Mouse (Mus musculus) erythroblast, embryonic 14.5 days (primary cell): Measurements from ENCODE around the gene Gm9736.

Experiments used
- GATA1 ChIP-seq: IDR thresholded peaks from 2 replicates; pipeline ENCODE4 v1.6.1; 2012; ENCODE audit warnings: low read length, inconsistent platforms, mixed read lengths
- TAL1 ChIP-seq: IDR thresholded peaks from 3 replicates; pipeline ENCODE4 v1.6.1; 2012; ENCODE audit warnings: low read length, inconsistent platforms, mixed read lengths

DNA sequence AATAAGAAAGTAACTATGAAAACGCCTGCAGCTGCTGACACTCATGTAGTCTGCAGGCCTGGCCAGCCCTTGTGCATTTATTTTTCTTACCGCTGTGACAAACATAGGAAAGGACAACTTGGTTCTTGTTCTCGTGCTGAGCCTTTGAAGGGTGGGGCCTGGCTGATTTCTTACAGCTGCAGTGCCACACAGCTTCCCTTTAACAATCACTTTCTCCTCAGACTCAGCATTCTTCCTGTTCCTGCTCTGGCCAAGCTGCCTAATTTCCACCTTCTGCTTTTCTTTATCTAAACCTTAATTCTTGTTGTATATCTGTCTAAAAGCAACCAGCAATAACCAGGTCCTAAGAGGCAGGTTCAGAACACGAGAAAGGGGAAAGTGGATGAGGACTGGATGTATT lies 37.4 kb downstream of the Gm9736 start:
- TF ChIP-seq TAL1 (no peak), GATA1 (no peak)
